Mouse (Mus musculus) kidney, postnatal 36 days (tissue): ENCODE results near the gene Sdr9c7.
"Not testable (repeated sequence)": the region's sequence is repeated elsewhere in the genome, so short reads cannot be mapped to it uniquely, and the experiment has no call there.

Experiments
- DNase-seq, 2 experiments: peaks; one replicate each; pipeline ENCODE4 v3.0.0; 2021 to 2022; ENCODE audit warnings: mixed read lengths in 2 of 2

Gene Sdr9c7

GRCm38 (mm10) chr10:127907386-127907951, 9.2 kb downstream of the Sdr9c7 start:
- DNase-seq, result no peak

- no peak for DNase-seq
Observed at GRCm38 (mm10) chr10:127915578-127915977, 17.3 kb downstream of the Sdr9c7 start.

DNA sequence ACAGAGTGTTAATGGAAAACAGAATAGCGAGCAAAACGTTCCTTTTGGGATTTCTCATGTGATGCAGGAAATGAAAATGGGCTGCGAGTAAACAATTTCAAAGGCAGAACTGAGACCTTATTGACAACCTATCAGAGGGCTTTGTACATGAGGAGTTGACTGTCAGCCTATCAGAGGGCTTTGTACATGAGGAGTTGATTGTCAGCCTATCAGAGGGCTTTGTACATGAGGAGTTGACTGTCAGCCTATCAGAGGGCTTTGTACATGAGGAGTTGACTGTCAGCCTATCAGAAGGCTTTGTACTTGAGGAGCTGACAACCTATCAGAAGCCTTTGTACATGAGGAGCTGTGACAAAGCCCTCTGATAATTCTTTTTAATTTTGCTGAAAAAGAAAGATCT, 18.9 kb downstream of the Sdr9c7 start:
- not testable (repeated sequence) for DNase-seq

DNA sequence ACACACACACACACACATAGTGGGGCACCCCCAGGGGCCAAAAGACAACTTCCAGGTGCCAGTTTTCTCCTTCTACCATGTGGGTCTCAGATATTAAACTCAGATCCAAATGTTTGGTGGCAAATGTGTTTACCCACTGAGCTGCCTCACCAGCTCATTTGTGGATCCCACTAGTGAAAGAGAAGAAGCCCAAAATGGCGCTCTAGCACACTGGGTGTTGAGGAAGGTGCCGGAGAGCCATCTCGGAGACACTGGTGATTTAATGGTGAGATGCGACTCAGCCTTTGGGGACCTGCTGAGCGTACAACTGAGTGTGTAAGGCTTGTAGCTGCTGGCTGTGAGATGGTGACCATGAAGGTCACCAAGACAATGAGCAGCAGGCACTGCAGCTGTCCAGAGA, 19.3 kb downstream of the Sdr9c7 start:
- no peak for DNase-seq

DNA sequence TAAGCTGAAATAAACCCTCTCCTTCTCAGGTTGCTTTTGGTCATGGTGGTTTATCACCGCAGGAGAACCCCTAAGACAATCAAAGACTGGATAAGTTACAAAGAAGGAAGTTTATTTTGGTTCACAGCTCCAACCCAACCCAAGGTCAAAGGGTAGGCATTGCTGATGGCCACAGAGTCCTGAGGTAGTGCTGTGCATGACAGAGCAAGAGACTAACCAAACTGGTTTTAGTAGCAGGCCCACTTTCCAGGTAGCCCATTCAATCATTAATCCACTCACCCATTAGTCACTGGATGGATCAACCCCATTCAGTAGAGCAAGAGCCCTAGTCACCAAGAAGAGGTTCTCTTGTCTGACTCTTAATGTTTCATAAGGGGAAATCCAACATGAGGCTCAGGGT, 23.9 kb downstream of the Sdr9c7 start:
- no peak for DNase-seq

GRCm38 (mm10) chr10:127923024-127923423, 24.7 kb downstream of the Sdr9c7 start:
- DNase-seq, result no peak

GRCm38 (mm10) chr10:127924597-127925378, 26.5 kb downstream of the Sdr9c7 start:
- no peak for DNase-seq

- DNase-seq, result no peak
Observed at GRCm38 (mm10) chr10:127927737-127928136, 29.4 kb downstream of the Sdr9c7 start.

DNA sequence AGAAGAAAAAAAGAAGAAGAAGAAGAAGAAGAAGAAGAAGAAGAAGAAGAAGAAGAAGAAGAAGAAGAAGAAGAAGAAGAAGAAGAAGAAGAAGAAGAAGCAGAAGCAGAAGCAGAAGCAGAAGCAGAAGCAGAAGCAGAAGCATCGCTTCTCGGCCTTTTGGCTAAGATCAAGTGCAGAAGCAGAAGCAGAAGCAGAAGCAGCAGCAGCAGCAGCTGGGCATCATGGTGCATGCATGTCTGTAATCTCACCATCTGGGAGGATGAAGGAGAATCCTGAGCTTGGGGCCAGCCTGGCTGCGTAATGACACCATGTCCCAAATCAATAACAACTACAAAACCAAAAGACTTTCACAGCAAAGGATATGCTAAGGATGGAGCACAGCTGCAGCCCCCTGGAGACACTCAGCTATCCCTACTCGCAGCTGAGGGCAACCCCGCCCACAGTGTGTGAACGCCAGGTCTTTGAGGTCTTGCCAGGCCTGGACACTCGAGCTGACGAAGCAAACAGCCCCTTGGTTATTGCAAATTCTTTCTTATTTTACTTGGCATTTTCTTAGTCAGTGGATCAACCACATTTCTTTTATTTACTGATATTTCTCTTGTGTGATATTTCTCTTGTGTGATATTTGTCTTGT, 34.1 kb downstream of the Sdr9c7 start:
- peak in 1 of 2 experiments; percentile 34 for DNase-seq

DNA sequence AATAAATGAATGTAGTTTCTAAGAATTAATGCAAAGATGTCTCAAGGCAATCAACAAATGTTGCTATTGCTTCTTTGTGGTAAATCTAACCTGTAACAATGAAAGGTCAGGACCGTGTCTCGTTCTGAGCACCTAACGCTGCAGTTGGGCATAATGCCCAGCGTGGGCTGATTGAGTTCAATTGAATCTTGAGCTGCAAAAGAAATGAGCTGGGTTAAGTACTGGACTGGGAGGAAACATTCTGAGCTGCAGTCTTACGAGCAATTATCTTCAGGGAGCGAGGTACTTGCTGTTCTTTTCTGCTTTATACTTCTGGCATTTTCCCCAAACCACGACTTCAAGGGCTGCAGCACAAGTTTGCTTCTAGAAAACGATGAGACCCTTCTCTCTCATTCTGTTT, 38.0 kb downstream of the Sdr9c7 start:
- DNase-seq, result peak in 1 of 2 experiments; percentile 42

DNA sequence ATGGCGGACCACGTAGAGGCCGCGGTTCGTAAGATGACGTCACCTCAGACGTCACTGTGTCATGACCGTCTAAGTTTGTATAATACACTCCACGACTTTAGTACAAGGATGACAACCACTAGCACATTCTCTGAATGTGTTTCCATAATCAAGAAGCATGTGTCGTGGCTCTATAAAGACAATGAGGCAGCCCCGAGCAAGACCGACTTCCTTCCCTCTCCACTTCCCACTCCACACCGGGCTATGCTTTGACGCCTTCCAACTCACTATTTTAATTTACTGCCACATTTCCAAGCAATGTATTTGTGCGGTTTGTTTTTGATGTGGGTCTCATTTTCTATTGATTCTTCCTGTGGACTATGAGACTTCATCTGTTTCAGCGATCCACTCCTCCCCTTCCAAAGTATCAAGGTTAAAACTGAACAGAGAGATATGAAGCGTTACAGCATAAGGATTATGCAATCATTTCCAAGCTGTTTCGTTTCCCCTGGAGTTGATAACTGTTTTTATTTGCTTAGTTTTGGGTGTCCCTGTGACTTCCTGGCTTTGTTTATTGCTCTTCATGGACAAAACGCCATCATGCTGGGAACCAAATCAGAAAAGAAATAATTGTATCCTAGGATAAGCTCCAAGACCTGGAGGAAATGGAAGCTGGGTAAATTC, 38.6 kb downstream of the Sdr9c7 start:
- DNase-seq, result peak in 1 of 2 experiments; percentile 38

DNA sequence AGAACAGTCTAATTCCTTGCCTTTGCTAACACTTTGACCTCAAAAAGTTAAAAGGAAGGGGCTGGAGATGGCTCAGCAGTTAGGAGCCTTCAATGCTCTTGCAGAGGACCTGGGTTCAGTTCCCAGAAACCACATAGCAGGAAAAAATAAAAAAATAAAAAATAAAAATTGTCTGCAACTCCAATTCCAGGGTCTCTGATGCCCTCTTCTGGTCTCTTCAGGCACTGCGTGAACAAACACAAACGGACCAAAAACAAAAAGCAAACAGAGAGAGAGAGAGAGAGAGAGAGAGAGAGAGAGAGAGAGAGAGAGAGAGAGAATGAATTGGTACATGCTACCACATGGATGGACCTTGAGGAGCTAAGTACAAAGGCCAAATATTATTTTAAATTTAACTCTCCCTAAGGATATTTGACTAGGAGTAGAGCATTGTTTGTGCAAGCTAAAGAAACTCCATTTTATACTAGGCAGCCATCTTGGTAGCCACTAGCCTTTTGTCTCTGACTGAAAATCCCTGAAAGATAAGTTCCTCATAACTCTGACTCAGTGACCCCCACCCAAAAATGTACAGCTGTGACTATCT, 39.2 kb downstream of the Sdr9c7 start:
- DNase-seq, result peak; percentile 72 to 88

- not testable (repeated sequence) for DNase-seq
Observed at GRCm38 (mm10) chr10:127939667-127940066, 41.3 kb downstream of the Sdr9c7 start.

GRCm38 (mm10) chr10:127945432-127946064, 47.2 kb downstream of the Sdr9c7 start:
- peak; percentile 54 to 67 for DNase-seq

DNA sequence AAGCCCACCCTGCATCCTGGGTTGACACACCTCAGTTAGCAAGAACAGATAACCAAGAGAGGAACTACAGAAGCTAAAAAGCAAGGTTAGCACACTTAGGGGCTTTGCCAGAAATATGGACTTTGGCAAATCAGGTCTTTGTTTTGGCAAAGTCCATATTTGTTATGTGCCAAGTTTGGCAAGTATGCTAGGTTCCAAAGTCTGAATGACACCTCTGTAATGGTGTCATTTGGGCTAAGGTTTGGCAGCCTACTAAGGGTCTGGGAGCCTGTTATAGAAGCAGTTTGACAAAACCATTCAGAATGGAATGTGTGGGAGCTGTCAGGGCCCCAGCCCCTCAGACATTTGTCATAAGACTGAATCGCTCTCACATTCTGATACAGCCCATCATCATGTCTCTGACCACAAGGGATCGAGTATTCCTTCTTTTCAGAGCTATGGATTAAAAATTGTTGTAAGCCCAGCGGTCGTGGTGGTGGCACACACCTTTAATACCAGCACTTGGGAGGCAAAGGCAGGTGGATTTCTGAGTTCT, 51.3 kb downstream of the Sdr9c7 start:
- peak; percentile 21 to 49 for DNase-seq

- no peak for DNase-seq
Observed at GRCm38 (mm10) chr10:127951390-127951789, 53.1 kb downstream of the Sdr9c7 start.

- DNase-seq, result peak in 1 of 2 experiments; percentile 24
Observed at GRCm38 (mm10) chr10:127951821-127952220, 53.5 kb downstream of the Sdr9c7 start.

DNA sequence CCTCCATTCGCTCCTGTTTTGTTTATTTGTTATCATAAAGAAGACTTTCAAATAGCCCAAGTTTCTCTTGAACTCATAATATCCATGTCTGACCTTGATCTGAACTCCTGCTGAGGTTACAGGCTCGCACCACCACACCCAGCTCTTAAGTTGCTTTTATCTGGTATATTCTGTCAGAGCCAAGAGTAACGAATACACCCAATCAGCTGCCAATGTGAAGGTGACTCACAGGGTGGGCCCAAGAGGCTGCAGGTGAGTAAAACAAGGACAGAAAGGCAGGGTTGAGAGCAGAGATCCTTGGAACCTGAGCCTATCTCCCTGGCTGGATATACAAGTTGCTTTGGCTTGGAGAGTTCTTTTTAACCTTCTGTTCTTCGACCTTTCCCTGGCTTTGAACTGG, 56.7 kb downstream of the Sdr9c7 start:
- DNase-seq, result no peak

- peak; percentile 54 to 93 for DNase-seq
Observed at GRCm38 (mm10) chr10:127956168-127956816, 58.0 kb downstream of the Sdr9c7 start.

GRCm38 (mm10) chr10:127959161-127959679, 60.9 kb downstream of the Sdr9c7 start:
- no peak for DNase-seq
